Mouse (Mus musculus) kidney, postnatal 4 days (tissue): Measurements from ENCODE around the gene Adgrl4.

Source experiments
- DNase-seq, 2 experiments: peaks; one replicate each; pipeline ENCODE4 v3.0.0; 2021; ENCODE audit warnings: mixed read lengths in 2 of 2

The Adgrl4 gene

DNA sequence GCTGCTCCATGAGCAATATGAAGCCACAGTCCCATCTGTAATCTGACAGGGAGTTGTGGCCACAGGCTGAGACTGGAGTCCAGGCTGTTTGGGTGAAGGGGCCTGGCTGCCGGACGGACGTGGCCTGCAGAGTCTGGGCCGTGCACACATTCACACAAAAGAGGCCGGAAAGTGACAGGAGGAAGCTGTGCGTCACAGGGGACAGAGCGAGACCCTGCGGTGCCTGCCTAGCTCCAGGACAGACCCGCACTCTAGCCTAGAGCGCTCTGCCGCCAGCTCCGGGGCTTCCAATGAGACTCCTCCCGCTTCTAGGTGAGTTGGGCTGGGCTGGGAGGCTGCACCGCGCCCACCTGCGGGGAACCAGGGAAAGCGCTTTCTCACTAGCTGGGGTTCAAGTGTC lies at the start of gene Adgrl4:
Adgrl4 (plus strand) TSS at position 195 of the 400 bp plus-strand sequence.
- peak; percentile 45 to 65 for DNase-seq

DNA sequence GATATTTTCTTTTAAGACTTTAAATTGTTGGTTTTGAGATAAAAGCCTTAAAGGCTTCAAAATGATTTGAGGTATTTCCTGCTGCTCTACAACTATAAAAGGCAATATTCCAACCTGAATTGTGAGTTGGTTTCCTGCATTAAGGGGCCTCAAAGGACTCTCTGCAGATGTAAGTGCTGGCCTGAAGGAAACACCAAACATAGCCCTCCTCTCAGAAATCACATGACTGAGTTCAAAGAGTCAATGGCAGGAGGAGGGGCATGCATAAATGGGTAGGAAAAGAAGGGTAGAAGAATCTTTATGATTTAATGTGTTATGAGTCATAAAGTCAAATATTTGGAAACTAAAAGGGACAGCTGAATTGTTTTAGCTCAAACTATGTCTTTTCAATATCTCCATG lies 46.8 kb upstream of the Adgrl4 start:
- DNase-seq, result no peak

DNA sequence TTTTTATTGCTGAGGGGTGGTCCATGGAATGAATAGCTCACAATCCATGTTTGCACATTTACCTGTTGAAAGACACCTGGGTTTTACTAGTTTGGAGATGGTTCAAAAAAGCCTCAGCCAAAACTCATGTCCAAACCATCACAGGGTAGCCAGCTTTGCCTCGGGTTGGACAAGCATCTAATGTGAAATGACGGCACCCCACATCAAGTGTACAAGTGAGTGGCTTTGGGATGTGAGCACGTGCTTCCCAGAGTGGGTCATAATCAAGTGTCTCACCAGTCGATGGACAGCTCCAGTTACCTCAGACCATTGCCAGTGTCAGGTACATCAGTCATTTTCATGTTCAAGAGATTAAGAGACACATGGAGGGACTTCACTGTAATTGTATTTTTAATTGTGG lies 44.8 kb upstream of the Adgrl4 start:
- no peak for DNase-seq

DNA sequence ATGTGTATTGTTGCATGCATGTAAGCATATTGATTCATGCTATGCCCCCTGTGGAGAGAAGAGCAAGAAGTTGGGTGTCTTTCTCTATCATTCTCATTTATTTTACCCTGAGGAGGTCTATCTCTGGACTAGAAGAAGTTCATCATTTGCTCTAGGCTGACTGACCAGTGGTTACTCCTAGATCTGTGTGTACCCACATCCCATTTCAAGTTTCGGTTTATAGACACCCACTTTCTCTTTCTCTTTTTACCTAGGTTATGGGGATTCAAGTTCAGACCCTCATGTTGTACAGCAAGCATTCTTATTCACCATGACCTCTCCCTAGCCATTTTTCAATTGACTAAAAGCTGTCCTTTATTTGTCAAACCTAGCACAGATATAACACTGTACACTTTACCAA lies 44.4 kb upstream of the Adgrl4 start:
- no peak for DNase-seq

DNA sequence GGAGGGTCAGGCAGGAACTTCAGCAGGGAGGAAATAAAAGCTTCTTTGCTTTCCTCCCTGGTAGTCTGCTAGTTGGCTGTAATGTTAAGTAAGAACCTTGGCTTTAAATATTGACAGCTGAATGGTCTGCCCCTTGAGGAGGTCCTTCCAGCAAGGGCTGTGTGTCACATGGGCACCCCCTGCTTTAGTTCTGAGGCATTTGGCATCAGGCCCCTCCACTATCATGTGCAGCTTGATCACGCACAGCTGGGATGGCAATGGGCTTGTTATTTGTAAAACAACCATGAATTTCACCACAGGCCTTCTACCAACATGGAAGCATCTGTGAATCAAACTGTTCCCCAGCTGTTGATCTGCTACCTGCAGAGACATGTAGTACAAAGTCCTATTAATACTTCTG lies 38.4 kb upstream of the Adgrl4 start:
- DNase-seq, result no peak

DNA sequence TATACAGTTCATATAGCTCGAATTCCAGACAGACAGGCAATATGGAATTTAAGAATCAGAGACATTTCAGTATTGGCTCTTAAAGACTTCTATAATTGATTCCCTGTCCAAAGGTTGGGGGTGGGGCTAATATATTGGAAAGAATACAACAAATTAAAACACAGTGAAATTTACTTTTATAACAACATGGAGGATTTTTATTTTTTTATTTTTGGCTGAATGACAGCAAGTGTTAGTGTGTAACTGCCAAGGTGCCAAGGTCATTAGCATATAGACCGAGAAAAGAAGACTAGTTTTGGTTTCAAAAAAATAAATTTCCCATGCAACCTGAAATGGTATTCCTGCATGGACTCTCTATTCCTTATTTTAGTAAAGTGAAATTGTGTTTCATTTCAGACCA lies 26.7 kb upstream of the Adgrl4 start:
- no peak for DNase-seq

DNA sequence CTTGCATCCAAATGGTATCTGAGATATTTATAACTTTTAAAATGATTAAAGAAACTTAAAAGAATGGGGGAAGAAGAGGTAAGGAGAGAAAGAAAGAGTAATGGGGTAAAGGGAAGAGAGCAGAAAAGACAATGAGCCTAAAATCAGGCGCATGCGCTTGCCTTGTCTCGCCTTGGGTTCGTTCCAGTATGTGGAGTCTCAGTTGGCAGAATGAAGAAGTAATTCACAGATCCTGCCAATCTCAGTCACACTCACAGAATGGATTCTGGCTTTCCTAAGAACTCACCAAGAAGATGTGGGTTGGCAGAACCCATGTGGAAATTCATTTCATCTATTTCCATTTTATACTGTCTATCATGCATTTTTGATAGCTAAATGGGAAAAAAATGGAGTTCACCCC lies 26.2 kb upstream of the Adgrl4 start:
- DNase-seq, result no peak

DNA sequence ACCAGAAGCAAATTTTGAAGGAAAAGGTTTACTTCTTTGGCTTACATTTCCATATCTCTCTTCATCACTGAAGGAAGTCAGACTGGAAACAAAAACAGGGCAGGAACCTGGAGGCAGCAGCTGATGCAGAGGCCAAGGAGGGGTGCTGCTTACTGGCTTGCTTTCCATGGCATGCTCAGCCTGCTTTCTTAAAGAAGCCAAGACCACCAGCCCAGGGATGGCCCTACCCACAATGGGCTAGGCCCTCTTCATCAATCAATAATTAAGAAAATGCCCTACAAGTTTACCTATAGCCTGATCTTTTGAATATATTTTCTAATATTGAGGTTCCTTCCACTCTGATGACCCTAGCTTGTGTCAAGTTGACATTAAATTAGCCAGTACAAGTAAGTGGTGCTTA lies 20.8 kb upstream of the Adgrl4 start:
- no peak for DNase-seq

DNA sequence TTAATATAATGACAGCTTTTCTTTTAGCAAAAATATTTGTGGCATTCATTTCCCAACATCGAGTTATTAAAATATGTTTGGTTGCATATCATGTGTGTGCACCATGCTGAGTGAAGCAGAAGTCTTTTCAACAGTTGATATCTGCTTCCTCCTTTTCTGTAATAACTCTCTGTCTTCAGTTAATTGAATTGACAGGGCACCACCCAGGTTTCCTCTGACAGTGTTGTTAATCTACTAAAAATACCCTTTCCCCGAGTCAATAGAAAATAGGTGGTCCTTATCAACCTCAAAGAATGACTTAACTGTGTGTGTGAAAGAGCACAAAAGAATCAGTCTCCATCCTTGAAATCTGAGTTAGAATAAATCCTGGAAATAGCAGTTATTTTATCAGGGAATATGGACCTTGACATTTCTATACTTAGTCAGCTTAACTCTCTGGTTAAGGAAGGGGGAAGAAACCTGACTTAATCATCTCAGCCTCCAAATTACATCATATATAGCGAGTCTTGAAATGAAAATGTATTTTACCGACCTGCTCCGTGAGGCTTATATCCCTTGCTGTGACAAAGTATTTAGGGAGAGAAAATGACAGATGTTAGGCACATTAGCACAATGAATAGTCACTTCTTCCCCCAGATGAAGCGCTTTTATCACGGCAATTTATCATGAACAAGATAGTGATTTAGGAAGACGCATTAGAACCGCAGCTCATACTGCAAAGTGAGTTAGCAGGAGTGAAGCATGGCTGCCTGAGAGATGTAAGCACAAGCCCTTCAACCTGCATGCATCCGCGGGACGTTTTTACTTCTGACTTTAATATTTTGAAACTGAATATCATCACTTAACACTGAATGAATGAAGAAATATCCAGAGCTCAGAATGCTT lies 19.8 kb upstream of the Adgrl4 start:
- DNase-seq, result no peak

DNA sequence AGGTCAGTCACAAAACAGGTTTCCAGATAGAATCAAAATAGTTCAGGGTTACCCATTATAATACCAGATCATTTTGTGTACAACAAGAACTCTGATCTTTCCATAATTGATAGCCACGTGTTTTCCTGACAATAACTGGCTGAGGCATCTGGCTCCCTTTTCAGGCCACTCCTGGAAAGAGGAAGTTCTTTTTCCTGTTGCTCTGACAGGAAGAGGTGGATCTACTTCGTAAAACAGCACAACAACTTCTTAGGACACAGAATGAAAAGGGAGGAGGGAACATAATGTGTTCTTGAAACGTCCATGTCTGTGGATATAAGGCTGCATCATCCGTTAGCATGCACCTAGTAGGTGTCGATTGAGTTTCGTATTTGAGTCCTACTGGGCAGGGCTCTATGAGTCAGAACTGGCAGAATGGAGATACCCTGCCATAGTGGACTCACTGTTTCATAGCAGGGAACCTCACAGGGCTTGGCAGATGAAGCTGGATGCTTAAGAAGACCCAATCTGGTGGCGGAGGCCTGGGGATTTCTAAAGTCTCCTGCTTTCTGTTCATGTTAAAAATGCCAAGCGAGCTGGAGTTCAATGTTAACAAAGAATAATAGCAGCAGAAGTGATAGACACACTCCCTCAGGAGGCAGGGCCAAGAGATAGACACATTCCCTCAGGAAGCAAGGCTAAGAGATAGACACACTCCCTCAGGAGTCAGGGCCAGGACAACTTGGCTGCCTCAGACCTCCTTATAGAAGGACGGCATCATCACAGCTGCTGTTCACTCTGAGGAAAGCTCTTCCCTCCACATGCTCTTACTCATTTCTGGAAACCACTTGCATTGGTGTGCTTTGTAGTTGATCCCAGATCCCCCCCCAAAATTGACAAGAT lies 13.1 kb upstream of the Adgrl4 start:
- DNase-seq, result no peak

DNA sequence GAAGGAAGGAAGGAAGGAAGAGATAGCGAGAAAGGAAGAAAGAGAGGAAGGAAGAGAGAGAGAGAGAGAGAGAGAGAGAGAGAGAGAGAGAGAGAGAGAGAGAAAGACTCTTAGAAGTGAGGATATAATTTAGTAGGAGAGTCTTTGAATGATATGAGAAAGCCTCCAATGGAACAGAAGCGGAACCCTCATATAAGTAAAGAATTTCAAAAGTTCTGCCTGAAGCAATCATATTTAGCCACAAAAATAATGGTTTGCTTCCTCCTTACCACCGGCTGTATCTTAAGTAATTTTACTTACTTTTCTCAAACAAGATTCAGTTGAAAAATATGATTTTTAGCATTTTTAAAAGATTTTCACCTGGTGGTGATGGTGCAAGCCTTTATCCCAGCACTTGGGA lies 7.6 kb upstream of the Adgrl4 start:
- no peak for DNase-seq

DNA sequence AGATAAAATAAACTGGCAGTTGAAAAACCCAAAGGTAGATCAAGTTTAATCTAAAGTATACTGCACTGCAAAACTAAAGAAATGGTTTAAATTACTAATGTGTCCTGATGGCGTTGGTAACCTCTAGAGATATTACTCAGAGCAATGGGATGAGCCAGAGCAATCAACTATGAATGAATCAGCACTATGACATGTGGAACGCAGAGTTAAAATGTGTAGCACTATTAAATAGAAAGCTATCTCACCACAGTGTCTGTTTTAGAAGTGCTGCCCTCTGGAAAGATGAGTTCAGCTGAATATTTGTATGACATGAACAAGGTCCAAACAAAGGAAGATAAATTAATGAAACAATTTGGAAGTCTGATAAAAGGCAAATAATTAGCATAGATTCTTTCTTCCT lies 6.2 kb upstream of the Adgrl4 start:
- no peak for DNase-seq

DNA sequence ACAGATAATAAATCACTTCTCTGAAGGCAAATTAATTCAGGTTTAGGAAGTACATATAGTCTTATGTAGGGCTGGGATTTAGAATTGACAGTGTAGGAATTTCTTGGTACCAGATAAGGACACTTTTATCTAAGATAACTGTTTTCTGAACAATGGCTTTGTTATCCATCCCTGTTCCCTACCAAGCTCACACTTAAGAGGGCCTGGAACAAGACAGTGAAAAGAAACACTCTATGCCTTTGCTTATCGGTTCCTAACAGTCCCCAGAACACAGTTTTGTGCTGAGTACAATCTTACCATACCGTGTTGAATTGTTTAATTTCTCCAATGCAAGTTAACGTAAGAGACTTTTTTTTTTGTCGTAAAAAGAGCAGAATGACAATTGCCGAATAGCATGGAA lies 677 bp downstream of the Adgrl4 start:
- no peak for DNase-seq

DNA sequence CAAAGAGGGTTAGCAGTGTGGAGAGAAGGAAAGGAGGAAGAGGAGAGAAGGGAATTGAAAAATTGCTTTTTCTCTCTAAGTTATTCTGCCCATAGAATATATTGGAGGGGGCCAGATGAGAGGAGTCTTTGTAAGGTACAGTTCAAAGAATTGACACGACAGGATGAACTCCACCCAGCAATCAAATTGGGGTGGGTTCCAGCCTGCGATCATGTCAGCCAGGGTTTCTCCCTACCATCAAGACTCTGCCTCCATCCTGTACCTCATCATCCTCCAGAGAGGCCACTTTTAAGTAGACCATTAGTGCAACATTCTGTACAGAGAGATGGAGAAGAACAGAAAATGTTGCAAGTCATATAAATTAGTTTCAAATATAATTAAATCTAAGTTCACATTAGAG lies 2.3 kb downstream of the Adgrl4 start:
- no peak for DNase-seq

DNA sequence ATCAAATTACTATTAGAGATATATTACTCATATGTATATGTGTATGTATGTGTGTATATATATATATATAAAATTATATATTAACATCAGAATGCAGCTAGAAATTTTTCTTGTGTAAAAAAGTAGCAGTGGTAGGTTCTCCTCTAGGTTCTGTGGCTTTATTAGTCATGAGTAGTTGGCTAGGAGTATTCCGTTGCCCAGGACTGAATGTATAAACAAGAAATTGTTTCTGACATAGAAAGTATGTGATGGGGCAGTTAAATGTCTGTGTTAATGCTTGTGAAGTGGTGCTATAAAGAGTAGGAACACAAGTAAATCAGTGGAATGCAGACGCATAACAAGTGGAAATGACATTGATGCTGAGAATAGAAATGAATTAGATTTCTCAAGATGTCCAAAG lies 4.3 kb downstream of the Adgrl4 start:
- DNase-seq, result no peak

DNA sequence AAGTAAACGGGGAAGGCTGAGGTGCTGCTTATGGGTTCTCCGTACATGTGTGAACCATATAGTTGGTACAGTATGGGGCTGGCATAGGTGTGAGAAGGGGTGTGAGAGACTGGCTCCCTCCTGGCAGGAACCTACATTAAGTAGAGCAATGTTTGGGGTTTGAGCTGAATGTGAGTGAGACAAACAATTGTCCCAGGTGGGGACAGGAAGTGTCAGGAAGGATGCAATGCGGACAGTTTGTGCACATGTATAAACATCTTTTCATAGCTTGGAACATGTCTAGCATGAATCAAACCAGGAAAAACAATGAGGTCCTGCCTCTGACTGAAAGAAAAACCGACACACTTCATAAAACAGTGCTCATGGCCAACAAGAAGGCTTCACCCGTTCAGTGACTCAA lies 5.8 kb downstream of the Adgrl4 start:
- no peak for DNase-seq

DNA sequence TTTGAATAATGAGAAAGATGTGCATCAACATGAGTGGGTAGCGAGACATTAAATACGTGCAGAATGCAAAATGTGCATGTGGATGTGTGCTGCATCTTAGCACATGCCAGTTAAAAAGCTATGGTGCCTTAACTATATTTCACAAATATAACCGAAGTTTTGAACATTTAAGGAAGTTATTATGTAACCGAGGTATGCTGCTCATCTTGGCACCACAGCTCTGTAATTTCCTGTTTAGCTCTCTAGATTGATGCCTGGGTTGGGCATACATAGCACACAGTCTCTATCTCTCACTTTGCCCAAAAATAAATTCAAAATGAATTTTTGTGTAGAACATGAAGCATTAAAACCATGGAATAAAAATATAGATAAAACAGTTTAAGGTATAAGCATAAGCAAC lies 6.6 kb downstream of the Adgrl4 start:
- no peak for DNase-seq

DNA sequence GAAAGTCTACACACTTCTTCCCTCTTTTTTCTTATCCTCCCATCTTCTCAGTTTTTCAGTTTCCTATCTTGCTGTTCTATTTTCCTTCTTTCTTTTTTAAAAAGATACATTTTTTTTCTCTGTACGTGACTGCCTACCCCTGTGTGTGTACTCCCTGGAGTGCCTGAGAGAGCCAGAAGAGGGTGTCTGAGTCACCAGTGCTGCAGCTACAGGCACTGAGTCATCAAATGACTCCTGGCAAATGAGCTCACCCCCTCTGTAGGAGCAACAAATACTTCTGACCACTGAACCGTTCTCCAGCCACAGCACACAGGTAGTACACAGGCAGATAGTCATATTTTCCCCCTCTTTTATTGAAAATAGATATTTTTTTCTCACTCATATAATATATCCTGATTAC lies 8.2 kb downstream of the Adgrl4 start:
- peak in 1 of 2 experiments; percentile 18 for DNase-seq

DNA sequence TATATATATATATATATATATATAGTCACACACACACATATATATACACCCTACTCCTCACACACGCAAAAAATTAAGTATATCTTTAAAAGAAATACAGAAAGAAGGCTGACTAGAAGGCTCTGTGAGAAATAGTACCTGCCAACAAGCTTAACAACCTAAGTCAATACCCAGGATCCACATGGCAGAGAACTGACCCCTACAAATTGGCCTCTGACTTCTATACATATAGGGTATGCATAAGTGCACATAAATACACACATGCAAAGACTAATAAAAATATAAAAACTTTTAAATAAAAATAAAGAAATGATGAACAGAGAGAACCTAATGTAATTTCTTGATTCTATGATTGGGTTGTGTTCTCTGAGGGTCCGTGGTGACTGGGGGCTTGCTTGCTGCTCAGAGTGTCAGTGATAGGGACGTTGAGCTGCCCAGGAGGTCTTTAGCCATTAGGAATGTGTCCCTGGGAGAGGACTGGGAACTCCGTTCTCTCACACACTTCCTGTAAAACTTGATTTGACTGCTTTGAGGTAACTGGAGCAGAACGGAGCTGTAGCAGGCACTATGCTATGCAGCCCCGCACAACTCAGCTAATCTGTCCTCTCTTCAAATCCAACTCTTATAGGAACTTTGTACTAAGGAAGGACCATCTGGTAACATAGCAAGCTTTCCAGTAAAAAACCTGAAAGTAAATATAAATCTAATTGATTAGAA lies 17.5 kb downstream of the Adgrl4 start:
- peak in 1 of 2 experiments; percentile 7 for DNase-seq

DNA sequence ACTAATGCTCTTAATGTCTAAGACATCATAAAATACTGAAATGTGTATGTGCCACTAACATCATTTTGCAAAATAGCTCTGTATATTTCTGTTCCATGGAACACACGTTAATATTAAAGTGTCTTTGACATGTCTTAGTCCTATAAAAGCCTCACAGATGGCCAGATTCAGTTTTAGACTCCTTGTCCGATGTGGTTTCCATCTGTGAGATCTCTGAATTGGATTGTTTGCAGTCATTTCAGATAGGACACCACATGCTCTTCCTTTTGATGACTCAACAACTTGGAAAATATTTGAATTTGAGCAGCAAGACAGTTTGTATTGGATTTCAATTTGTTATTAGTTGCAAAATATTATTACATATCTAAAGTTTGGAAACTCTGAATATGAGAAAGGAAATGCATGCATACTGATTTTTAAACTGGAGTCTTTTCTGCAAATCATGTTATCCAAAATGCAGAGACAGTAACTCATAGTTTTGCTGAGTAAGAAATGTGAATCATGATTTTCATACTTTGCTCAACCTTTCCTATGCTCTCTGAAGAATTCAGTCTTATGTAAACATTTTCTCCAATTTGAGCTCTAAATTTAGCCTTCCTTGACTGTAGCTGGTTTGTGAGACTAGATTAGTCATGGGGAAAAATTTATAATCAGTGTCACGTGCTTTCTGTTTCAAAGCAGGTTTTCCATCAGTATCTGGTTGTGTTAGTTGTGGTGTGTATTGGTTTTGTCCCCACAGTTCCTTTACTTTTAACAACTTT lies 21.9 kb downstream of the Adgrl4 start:
- no peak for DNase-seq

DNA sequence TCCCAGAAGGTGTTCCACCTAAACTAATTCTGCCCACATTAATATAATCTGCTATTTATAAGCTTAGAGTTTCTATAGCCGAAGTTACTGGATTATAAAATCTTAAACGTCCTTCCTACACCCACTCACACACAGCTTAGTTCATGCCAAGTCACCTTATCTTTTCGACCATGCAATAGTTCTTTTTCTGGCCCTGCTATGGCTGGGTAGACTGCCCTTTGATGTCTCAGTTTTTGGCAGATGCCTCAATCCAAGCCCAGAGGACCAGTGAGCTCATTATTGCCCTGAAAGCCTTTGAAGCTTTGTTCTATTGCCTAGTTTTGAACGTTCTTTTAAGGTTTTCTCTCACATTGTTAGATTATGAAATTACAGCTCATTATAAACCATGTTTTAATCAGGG lies 27.5 kb downstream of the Adgrl4 start:
- DNase-seq, result no peak

DNA sequence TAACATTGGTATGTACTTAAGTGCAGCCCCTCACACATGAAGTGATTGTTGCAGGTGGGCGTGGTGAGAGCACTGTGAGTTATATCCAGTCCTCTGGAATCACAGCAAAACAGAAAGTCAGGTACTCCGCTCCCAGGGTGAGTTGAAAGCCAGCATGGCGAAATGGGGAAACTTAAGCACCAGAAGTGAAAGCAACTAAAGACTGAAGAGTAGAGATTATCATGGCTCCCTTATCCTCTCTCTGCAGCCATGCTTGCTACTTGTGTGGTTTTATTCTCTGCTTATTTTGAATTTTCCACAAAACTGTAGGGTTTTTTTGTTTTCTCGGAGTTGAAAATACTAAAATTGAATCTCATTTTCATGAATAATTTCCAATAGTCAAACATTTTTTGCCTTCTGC lies 51.2 kb downstream of the Adgrl4 start:
- DNase-seq, result no peak

DNA sequence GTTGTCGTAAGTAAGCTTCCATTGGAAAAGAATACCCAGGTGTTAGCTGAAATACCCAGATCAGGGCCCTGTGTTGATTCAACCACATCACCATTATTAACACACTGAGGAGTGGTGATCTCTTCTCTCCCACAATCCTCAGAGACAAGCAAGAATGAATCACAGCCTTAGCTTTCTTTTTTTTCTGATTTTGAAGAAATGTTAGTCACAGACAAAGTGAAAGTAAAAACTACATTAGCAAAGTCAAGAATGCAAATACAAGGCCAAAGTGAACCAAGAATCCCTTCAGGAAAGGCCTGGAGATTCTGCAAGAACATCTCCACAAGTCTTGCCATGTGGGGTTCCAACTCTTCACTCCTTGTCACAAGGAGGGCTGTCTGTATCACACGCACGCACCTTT lies 67.9 kb downstream of the Adgrl4 start:
- no peak for DNase-seq
